Mouse (Mus musculus): ENCODE measurements around the gene Crb2.

GRCm38 (mm10) chr2:37838202-37838984 is 62.3 kb downstream of the Crb2 start:
- TF ChIP-seq EP300 (IDR thresholded peaks at IDR 0.05; ENCODE audit: low read depth) (no peak), CTCF (IDR thresholded peaks at IDR 0.05; ENCODE audit: low read depth) (no peak)

Measured in heart, postnatal 0 days (tissue).